Mouse (Mus musculus): ENCODE results near the gene Gpr37. TPM values are rescaled to one million over a fixed set of nuclear protein-coding genes. Genes with fewer than 3 reads are reported as not detected.
A peak's percentile ranks its signal among the peaks of the same experiment; 100 is the strongest.

Gpr37 gene
- polyA plus RNA-seq, 1 experiment = 70.5 TPM

DNA sequence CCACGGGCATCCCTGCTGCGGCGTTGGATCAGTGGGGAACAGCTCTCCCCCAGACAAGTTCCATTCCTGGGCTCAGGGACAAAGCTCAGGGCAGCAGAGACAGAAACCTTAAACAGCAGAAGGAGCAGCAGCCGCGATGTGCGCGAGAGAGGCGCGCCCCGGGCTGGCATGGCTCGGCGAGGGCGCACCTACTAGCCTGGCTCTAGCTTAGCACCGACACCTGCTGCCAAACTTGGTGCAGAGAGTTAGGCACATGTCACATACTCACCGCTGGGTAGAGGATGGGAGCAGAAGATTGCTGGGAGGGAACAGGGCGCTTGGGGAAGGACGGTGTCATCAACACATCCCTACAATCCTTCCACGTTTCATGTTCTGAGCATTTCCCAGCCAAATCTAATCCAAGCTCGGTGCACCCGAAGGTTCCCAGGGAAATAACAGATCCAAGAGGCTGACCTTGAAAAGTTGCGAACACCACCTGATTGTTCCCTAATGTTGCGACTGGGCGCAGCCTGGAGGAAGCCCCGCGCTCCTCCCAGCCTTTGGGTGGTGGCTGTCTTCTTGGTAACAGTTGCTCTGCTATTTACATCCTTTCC, 1.5 kb downstream of the Gpr37 start:
- peak overlapping the region; percentile 43 for H3K4me3 ChIP-seq (replicated peaks; ENCODE audit: insufficient read depth, low read depth, low read length)
- peak in 1 of 2 experiments; percentile 11 for DNase-seq
- no peak for TF ChIP-seq POLR2A (IDR thresholded peaks at IDR 0.05; ENCODE audit: borderline replicate concordance, insufficient read depth, low read length)
- no peaks in the 10 kb centered on the region; the same call in 1 of the 2 replicates for H3K27me3 ChIP-seq (ENCODE audit: control insufficient read depth, insufficient read depth, low read length)
- under 1% methylated on average over 25 of the region's 25 CpGs for WGBS
- no peak overlapping the region for H3K27ac ChIP-seq (ENCODE audit: insufficient read depth, low read length)
- no peaks in the 10 kb centered on the region for H3K4me1 ChIP-seq (ENCODE audit: control insufficient read depth, insufficient read depth, low read length)

DNA sequence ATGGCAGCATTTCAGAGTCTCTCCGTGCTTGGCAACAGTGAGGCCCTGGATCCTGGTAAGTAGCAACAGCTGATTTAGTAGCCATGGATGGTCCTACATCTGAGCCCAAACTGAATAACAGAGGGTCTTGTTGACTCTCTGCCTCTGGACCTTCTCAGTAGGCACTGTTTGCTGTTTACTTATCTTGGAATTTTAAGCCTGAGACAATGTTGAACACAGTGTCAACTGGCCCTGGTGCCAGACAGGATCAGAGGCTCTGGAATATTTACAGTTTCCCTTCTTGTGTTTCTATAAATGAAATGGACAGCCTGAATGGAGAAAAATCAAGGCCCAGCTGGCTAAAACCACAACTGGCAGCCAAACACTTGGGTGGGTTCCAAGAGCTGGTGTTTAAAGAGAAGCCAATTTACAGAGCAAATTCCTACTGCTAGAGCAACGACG, 3.7 kb downstream of the Gpr37 start:
- 29% methylated on average over 3 of the region's 3 CpGs for WGBS
- Histone ChIP-seq H3K4me1 (ENCODE audit: control insufficient read depth, insufficient read depth, low read length) (no peaks in the 10 kb centered on the region), H3K27me3 (ENCODE audit: control insufficient read depth, insufficient read depth, low read length) (no peaks in the 10 kb centered on the region; the same call in 1 of the 2 replicates), H3K27ac (ENCODE audit: insufficient read depth, low read length) (no peak overlapping the region), H3K4me3 (replicated peaks; ENCODE audit: insufficient read depth, low read depth, low read length) (peak overlapping the region; percentile 24)
- DNase-seq = peak in 1 of 2 experiments; percentile 8
- TF ChIP-seq POLR2A (IDR thresholded peaks at IDR 0.05; ENCODE audit: borderline replicate concordance, insufficient read depth, low read length) (no peak), CTCF (IDR thresholded peaks at IDR 0.05; ENCODE audit: borderline replicate concordance, insufficient read depth, low read depth, low read length) (no peak)

DNA sequence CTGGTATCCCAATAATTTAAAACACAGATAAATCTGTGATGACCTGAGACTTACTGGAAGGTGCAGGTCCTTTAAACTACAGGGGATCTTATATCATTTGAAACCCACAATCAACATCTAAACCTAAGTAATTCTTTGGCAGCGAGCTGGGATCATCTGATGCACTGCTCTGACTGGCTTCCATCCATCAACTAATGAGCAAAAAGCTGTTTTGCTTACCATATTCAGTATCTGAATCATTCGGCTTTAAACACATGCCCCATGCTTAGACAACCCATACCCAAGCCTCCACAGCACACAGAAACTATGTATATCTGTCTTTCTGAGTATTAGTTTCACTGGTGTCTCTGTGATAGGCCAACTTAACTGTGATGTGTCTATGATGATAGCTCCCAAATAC, 6.1 kb downstream of the Gpr37 start:
- no peak overlapping the region for H3K27ac ChIP-seq (ENCODE audit: insufficient read depth, low read length)
- no peak for TF ChIP-seq POLR2A (IDR thresholded peaks at IDR 0.05; ENCODE audit: borderline replicate concordance, insufficient read depth, low read length)
- TF ChIP-seq CTCF (IDR thresholded peaks at IDR 0.05; ENCODE audit: borderline replicate concordance, insufficient read depth, low read depth, low read length) = no peak
- H3K4me1 ChIP-seq (ENCODE audit: control insufficient read depth, insufficient read depth, low read length) = no peaks in the 10 kb centered on the region
- no peak for DNase-seq
- WGBS = 42% methylated on average over 2 of the region's 2 CpGs
- H3K27me3 ChIP-seq (ENCODE audit: control insufficient read depth, insufficient read depth, low read length) = no peaks in the 10 kb centered on the region; the same call in 1 of the 2 replicates
- no peak overlapping the region for H3K4me3 ChIP-seq (replicated peaks; ENCODE audit: insufficient read depth, low read depth, low read length)

DNA sequence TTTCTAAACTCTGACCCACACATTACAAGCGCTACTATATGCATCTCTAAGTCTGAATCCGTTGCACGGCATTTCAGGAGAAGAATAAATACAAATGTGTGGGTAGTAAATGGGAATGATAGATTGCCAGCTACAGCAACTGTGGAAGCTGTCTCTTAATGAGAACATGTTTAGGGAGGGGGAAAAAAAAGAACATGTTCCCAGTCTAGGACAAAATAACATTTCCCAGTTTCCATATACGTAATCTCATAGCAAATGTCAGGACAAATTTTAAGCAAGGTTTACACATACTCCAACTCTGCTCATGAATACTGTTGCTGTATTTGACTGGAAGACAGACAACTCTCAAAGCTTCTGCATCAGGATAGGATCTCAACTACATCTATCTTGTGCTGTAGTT, 15.4 kb downstream of the Gpr37 start:
- H3K27me3 ChIP-seq (ENCODE audit: control insufficient read depth, insufficient read depth, low read length) = no peaks in the 10 kb centered on the region
- H3K4me1 ChIP-seq (ENCODE audit: control insufficient read depth, insufficient read depth, low read length) = no peaks in the 10 kb centered on the region
- no peak overlapping the region for H3K4me3 ChIP-seq (replicated peaks; ENCODE audit: insufficient read depth, low read depth, low read length)
- DNase-seq = no peak
- 94% methylated on average over 4 of the region's 4 CpGs for WGBS
- H3K27ac ChIP-seq (ENCODE audit: insufficient read depth, low read length) = no peak overlapping the region
- no peak for TF ChIP-seq POLR2A (IDR thresholded peaks at IDR 0.05; ENCODE audit: borderline replicate concordance, insufficient read depth, low read length)
- TF ChIP-seq CTCF (IDR thresholded peaks at IDR 0.05; ENCODE audit: borderline replicate concordance, insufficient read depth, low read depth, low read length) = no peak

DNA sequence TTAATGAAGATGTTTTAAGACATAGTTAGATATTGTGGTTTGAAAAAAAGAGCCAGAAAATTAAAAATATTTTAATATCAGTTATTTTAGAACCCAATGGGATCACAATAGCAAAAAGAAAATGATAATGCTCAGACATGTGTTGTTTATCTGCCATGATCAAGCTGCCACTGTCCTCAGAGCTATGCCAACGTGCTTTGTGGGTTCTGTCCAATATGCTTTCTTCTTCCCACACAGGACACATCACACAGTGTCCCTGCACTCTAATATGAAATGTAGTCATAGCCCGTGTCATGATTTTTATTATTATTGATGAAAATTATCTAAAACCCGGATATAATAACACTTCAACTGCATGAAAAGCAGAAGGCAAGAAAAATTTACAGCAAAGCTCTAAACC, 16.7 kb downstream of the Gpr37 start:
- Histone ChIP-seq H3K4me3 (replicated peaks; ENCODE audit: insufficient read depth, low read depth, low read length) (no peak overlapping the region), H3K27ac (ENCODE audit: insufficient read depth, low read length) (no peak overlapping the region), H3K4me1 (ENCODE audit: control insufficient read depth, insufficient read depth, low read length) (no peaks in the 10 kb centered on the region), H3K27me3 (ENCODE audit: control insufficient read depth, insufficient read depth, low read length) (no peaks in the 10 kb centered on the region)
- WGBS = 76% methylated on average over 3 of the region's 3 CpGs
- no peak for TF ChIP-seq CTCF (IDR thresholded peaks at IDR 0.05; ENCODE audit: borderline replicate concordance, insufficient read depth, low read depth, low read length)
- TF ChIP-seq POLR2A (IDR thresholded peaks at IDR 0.05; ENCODE audit: borderline replicate concordance, insufficient read depth, low read length) = no peak
- DNase-seq = no peak

DNA sequence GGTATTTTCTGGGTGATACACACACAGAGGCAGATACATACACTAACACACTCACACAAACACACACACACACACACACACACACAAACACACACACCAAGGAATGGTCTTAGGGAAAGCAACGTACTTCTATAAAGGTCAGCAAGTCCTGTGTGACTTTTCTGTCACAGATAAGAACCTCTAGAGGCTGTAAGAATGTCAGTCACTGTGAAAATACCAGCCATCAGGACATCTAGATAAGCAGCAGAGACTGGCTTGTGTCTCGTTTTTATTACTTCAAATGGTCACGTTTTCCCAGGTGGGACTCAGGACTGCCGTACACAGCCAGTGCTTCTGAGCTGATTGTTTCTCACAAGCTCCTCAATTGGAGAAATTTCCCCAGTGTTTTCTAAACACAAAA, 20.4 kb downstream of the Gpr37 start:
- TF ChIP-seq CTCF (IDR thresholded peaks at IDR 0.05; ENCODE audit: borderline replicate concordance, insufficient read depth, low read depth, low read length) = no peak
- no peak for TF ChIP-seq POLR2A (IDR thresholded peaks at IDR 0.05; ENCODE audit: borderline replicate concordance, insufficient read depth, low read length)
- WGBS = 73% methylated on average over 4 of the region's 4 CpGs
- Histone ChIP-seq H3K4me3 (replicated peaks; ENCODE audit: insufficient read depth, low read depth, low read length) (no peak overlapping the region), H3K27me3 (ENCODE audit: control insufficient read depth, insufficient read depth, low read length) (no peaks in the 10 kb centered on the region), H3K4me1 (ENCODE audit: control insufficient read depth, insufficient read depth, low read length) (no peaks in the 10 kb centered on the region), H3K27ac (ENCODE audit: insufficient read depth, low read length) (no peak overlapping the region)
- no peak for DNase-seq

DNA sequence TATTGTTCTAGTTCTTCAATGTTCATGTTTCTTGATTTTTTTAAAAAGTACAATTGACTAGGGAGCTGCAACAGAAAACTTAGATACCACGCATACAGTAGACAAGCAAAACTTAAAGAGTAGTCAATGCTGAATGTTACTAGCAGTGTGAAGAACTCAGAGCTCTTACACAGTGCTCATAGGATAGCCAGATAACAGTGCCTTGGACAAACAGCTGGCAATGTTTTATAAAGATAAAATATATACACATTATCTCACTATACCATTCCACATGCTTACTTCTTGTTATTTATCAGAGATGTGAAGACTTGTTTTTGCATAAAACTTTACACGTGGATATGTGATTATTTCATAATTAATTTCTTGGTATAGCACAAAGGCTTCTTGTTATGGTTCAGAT, 26.6 kb downstream of the Gpr37 start:
- TF ChIP-seq POLR2A (IDR thresholded peaks at IDR 0.05; ENCODE audit: borderline replicate concordance, insufficient read depth, low read length) (no peak), CTCF (IDR thresholded peaks at IDR 0.05; ENCODE audit: borderline replicate concordance, insufficient read depth, low read depth, low read length) (no peak)
- 91% methylated on average over 2 of the region's 2 CpGs for WGBS
- Histone ChIP-seq H3K4me3 (replicated peaks; ENCODE audit: insufficient read depth, low read depth, low read length) (no peak overlapping the region), H3K4me1 (ENCODE audit: control insufficient read depth, insufficient read depth, low read length) (no peaks in the 10 kb centered on the region), H3K27ac (ENCODE audit: insufficient read depth, low read length) (no peak overlapping the region), H3K27me3 (ENCODE audit: control insufficient read depth, insufficient read depth, low read length) (no peaks in the 10 kb centered on the region)
- DNase-seq = no peak

DNA sequence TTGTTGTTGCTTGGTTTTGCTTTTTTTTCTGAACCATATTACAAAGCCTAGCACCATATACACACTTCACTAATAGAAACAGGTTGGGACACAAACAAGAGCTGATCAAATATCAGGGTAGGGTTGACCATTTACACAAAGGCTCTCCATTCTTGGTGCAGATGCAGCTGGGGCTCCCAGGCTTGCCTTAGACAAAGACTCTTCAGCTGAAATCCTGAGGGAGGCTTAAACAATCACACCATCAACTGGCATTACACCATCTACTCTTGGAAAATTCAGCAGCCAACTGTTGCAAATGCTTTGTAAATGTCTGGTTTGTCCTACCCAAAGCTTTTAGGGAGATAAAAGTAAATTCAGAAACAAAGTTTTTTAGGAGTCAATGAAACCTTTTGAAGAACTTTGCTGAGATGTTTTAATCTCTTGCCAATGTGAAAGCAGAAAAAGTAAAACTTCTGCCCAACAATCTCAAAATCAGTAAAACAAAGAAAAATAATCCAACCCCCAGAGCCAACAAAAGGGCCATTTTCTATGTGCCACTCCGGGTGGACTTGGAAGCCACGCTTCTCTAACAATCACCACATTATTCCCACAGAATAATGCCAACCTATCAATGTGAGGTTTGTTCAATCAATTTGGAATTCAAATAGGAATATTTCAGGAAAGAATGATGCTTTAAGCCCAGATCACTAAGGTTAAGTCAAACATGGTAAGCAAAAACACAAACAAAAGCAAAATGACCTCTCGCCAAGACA, 30.4 kb downstream of the Gpr37 start:
- TF ChIP-seq CTCF (IDR thresholded peaks at IDR 0.05; ENCODE audit: borderline replicate concordance, insufficient read depth, low read depth, low read length) = no peak
- TF ChIP-seq POLR2A (IDR thresholded peaks at IDR 0.05; ENCODE audit: borderline replicate concordance, insufficient read depth, low read length) = no peak
- 70% methylated on average over 3 of the region's 3 CpGs for WGBS
- H3K27me3 ChIP-seq (ENCODE audit: control insufficient read depth, insufficient read depth, low read length) = no peaks in the 10 kb centered on the region
- H3K27ac ChIP-seq (ENCODE audit: insufficient read depth, low read length) = no peak overlapping the region
- no peak overlapping the region for H3K4me3 ChIP-seq (replicated peaks; ENCODE audit: insufficient read depth, low read depth, low read length)
- no peaks in the 10 kb centered on the region for H3K4me1 ChIP-seq (ENCODE audit: control insufficient read depth, insufficient read depth, low read length)
- DNase-seq = peak in 1 of 2 experiments; percentile 5

Other genes with a start within 250 kb of the Gpr37 start
- gene Pot1a, start 118.5 kb upstream of the Gpr37 start, polyA plus RNA-seq (2012; rRNA removed) = 22.5 and 23.1 TPM in 2 replicates

All from cerebellum, adult 2 months (tissue).